Mouse (Mus musculus) layer of hippocampus, adult 2 months (tissue): ENCODE data around the gene Foxo3. TPM values are rescaled to one million over a fixed set of nuclear protein-coding genes. Genes with fewer than 3 reads are reported as not detected.

Experiments used
- DNase-seq, 2 experiments: peaks; one replicate each; pipeline ENCODE4 v3.0.0; 2022; ENCODE audit warnings: low spot score in 2 of 2
- H3K27ac ChIP-seq: fragments of 200-600 bp; 2 replicates; pipeline ENCODE4 v1.8.1; 2022
- H3K4me3 ChIP-seq: fragments of 200-600 bp; 2 replicates; pipeline ENCODE4 v1.8.1; 2022; ENCODE audit warnings: mild to moderate bottlenecking
- CTCF ChIP-seq: fragments of 200-600 bp; conservative IDR thresholded peaks from 2 replicates; pipeline ENCODE4 v1.8.1; 2022; ENCODE audit warnings: antibody characterized with exemption, mild to moderate bottlenecking, moderate library complexity
- total RNA-seq, 2 experiments: library from RNA; stranded (reverse); gene quantifications; 2 replicates each; pipeline ENCODE4 v1.2.3; 2021

The Foxo3 gene
- total RNA-seq, 2 experiments from 2014 or later, result 47.5 to 53.2 TPM

GRCm38 (mm10) chr10:42225184-42225935 is 51.2 kb downstream of the Foxo3 start:
- no peak overlapping the region for H3K4me3 ChIP-seq
- no peak for DNase-seq
- TF ChIP-seq CTCF, result no peak
- no peak overlapping the region for H3K27ac ChIP-seq

- no peak for TF ChIP-seq CTCF
- DNase-seq, result no peak
- Histone ChIP-seq H3K4me3 (no peak overlapping the region), H3K27ac (no peak overlapping the region)
These were observed 54.6 kb downstream of the Foxo3 start for GRCm38 (mm10) chr10:42221996-42222395.

GRCm38 (mm10) chr10:42221136-42221891 is 55.2 kb downstream of the Foxo3 start:
- TF ChIP-seq CTCF, result no peak
- DNase-seq, result no peak
- no peak overlapping the region for H3K4me3 ChIP-seq
- H3K27ac ChIP-seq, result 0 out of 2 replicates have a peak overlapping the region, but pooled peaks have one; percentile 8

GRCm38 (mm10) chr10:42220418-42220952 is 56.1 kb downstream of the Foxo3 start:
- DNase-seq, result no peak
- no peak for TF ChIP-seq CTCF
- H3K4me3 ChIP-seq, result no peak overlapping the region
- 0 out of 2 replicates have a peak overlapping the region, but pooled peaks have one; percentile 8 for H3K27ac ChIP-seq

- TF ChIP-seq CTCF, result no peak
- H3K4me3 ChIP-seq, result no peak overlapping the region
- no peak for DNase-seq
- no peak overlapping the region for H3K27ac ChIP-seq
These were observed 65.1 kb downstream of the Foxo3 start for GRCm38 (mm10) chr10:42211407-42211806.

GRCm38 (mm10) chr10:42210641-42211040 is 65.9 kb downstream of the Foxo3 start:
- H3K27ac ChIP-seq, result no peak overlapping the region

GRCm38 (mm10) chr10:42209809-42210208 is 66.7 kb downstream of the Foxo3 start:
- Histone ChIP-seq H3K4me3 (no peak overlapping the region), H3K27ac (no peak overlapping the region)
- no peak for DNase-seq
- no peak for TF ChIP-seq CTCF

More at GRCm38 (mm10) chr10:42210641-42211040, 65.9 kb downstream of the Foxo3 start:
- no peak for DNase-seq
- no peak for TF ChIP-seq CTCF
- no peak overlapping the region for H3K4me3 ChIP-seq

- TF ChIP-seq CTCF, result no peak
- DNase-seq, result no peak
- Histone ChIP-seq H3K4me3 (no peak overlapping the region), H3K27ac (no peak overlapping the region)
These were observed 68.9 kb downstream of the Foxo3 start for GRCm38 (mm10) chr10:42207612-42208011.

- TF ChIP-seq CTCF, result no peak
- Histone ChIP-seq H3K4me3 (no peak overlapping the region), H3K27ac (peak overlapping the region; percentile 46; the same call in 1 of the 2 replicates)
- no peak for DNase-seq
These were observed 71.7 kb downstream of the Foxo3 start for GRCm38 (mm10) chr10:42204768-42205412.

- no peak for TF ChIP-seq CTCF
- DNase-seq, result no peak
- H3K4me3 ChIP-seq, result no peak overlapping the region
- no peak overlapping the region for H3K27ac ChIP-seq
These were observed 73.0 kb downstream of the Foxo3 start for GRCm38 (mm10) chr10:42203321-42204155.

- no peak for DNase-seq
- Histone ChIP-seq H3K4me3 (no peak overlapping the region), H3K27ac (no peak overlapping the region)
- no peak for TF ChIP-seq CTCF
These were observed 74.0 kb downstream of the Foxo3 start for GRCm38 (mm10) chr10:42202561-42202960.

GRCm38 (mm10) chr10:42199472-42199871 is 77.1 kb downstream of the Foxo3 start:
- Histone ChIP-seq H3K4me3 (no peak overlapping the region), H3K27ac (no peak overlapping the region)
- no peak for TF ChIP-seq CTCF
- DNase-seq, result no peak
